Mouse (Mus musculus) macrophage (primary cell): ENCODE data around the gene Rhou. TPM values are rescaled to one million over a fixed set of nuclear protein-coding genes. Genes with fewer than 3 reads are reported as not detected.

ENCODE experiments used
- H3K27ac ChIP-seq: fragments of 350-480 bp; formaldehyde crosslinking; 2 replicates; pipeline ENCODE4 v1.9.0; 2021
- H3K36me3 ChIP-seq: fragments of 350-480 bp; formaldehyde crosslinking; 2 replicates; pipeline ENCODE4 v1.9.0; 2021; ENCODE audit errors: inconsistent target
- H3K4me3 ChIP-seq: fragments of 350-480 bp; formaldehyde crosslinking; 2 replicates; pipeline ENCODE4 v1.9.0; 2021; ENCODE audit errors: inconsistent target
- H3K79me2 ChIP-seq: fragments of 350-480 bp; formaldehyde crosslinking; 2 replicates; pipeline ENCODE4 v1.9.0; 2021; ENCODE audit errors: inconsistent target
- WGBS: methylation state at CpG from one replicate; pipeline ENCODE4 v1.1.7; 2026; ENCODE audit warnings: inconsistent platforms; ENCODE audit not compliant: missing documents; 5-methylcytosine and 5-hydroxymethylcytosine counted together
- polyA plus RNA-seq: library from polyadenylated mRNA; stranded (reverse); fragments of 250-400 nt; gene quantifications from 3 replicates; pipeline ENCODE4 v1.2.4, GENCODE M21; 2018; ENCODE audit warnings: inconsistent platforms

Rhou gene
- polyA plus RNA-seq, 1 experiment from 2014 or later = 1.3 TPM

DNA sequence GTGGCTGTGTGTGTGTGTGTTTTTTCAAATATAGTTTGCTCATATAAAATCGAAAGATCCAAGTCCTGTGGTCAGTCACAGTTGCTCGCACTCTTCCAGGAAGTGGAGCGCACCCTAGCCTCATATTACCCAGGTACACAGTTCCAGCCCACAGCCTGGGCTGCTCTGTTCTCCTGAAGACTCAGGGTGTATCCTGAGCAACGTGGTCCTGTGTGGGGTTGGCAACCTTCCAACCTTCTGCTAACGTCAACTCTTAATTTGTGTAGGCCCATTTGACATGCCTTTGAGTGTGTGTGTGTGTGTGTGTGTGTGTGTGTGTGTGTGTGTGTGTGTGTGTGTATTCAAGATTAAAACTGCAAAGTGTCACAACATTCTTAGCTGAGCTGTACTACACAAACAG lies 43.6 kb downstream of the Rhou start:
- no peaks in the 10 kb centered on the region for H3K36me3 ChIP-seq
- WGBS = 40% methylated on average over 5 of the region's 5 CpGs
- H3K79me2 ChIP-seq = no peaks in the 10 kb centered on the region
- H3K4me3 ChIP-seq = no peak overlapping the region
- no peak overlapping the region for H3K27ac ChIP-seq

DNA sequence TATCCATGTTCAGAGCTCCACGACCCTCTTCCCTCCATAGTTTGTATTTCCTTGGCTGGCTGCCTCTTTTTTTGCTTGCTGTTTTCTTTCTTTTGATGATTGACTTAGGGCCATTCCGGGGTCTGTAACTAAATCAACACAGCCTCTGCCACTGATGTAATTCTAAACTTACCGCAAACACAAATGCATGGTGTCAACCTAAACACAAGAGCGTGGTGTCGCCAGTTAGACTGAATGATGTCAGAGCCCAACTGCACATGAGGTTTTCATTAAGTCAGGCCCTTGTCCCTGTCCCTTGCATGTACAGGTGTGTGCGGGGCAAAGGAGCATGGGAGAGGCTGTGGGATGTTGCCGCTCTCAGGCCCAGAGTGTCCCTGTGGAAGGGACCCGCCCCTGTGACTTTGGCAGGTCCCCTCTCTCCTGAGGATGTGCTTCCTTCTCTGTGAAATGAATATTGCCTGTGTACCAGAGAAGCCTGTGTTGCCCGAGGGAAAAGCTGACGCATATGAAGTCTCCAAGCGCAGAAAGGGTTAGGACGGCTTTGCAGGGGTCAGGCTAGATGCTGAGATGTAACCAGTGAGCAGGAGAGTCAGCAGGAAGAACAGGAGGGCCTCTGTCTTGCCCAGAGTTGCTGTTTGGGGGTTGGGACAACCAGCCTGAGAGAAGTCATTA lies 46.8 kb downstream of the Rhou start:
- Histone ChIP-seq H3K36me3 (no peaks in the 10 kb centered on the region), H3K4me3 (no peak overlapping the region), H3K27ac (no peak overlapping the region), H3K79me2 (no peaks in the 10 kb centered on the region)
- WGBS = 86% methylated on average over 12 of the region's 12 CpGs

DNA sequence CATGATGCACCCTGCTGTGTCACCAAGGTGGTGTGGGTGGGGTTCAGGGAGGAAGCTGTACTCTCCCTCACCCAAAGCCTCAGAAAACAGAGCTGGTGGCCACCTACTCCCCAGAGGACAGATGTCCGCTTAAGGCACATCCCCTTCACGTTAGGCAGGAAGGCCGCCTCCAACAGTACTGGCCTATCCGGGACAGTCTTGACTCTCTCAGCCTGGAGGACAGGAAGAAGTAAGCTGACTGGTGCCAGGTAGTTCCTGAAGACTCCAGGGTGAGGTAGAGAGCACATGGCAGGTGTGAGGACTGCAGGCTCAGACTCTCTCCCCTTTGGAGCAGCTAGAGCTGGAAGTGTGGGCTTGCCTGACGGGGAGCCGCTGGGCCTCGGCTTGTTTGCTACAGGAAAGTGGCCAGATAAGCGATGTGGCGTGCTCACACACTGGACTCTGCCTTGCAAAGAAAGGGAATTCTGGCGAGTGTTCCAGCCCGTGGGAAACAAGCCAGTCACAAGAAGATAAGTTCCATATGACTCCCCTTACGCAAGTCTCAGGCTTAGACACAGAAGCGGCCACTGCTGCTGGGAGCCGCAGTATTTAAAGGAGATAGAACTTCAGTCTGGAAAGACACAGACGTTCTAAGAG lies 48.3 kb downstream of the Rhou start:
- Histone ChIP-seq H3K79me2 (no peaks in the 10 kb centered on the region), H3K27ac (no peak overlapping the region), H3K4me3 (no peak overlapping the region), H3K36me3 (no peaks in the 10 kb centered on the region)
- WGBS = 87% methylated on average over 15 of the region's 15 CpGs

DNA sequence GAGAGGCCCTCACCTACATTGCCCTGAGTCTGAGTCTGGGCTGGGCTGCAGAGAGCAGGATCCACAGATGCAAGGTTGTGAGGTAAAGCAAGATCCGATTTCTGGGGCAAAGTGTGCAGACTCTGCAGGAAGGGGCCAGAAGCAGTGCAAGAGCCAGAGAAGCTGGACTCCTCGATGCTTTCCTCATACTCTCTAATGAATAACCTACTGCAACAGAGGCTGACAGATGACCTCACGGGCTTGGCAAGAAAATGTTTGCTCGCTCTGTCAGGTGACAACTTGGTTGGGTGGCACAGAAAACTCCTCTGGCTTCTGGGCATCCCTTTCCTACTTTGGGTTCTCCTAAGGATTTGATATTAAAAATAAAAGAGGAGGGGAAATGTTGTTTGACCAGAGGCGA lies 51.6 kb downstream of the Rhou start:
- Histone ChIP-seq H3K36me3 (no peaks in the 10 kb centered on the region), H3K4me3 (no peak overlapping the region), H3K27ac (no peak overlapping the region), H3K79me2 (no peaks in the 10 kb centered on the region)
- WGBS = 87% methylated on average over 5 of the region's 5 CpGs

DNA sequence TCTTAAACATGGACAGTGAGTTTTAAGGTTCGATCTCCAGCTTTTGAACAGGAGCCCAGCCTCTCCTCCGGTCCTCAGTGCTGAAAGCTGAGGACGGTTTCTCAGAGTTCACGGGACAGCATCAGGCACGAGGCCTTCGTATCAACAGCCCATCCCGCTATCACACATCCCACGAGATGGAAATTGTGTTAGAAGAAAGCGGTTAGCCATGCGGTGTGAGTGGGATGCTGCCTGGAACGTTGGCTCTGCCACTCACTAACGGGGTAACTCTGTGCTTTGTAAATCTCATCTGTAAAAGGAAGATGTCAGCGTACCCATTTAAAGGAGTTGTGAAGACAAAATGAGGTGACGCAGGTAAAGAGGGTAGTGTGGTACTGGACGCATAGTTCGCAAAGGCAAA lies 53.4 kb downstream of the Rhou start:
- no peak overlapping the region for H3K4me3 ChIP-seq
- no peak overlapping the region for H3K27ac ChIP-seq
- no peaks in the 10 kb centered on the region for H3K36me3 ChIP-seq
- WGBS = 96% methylated on average over 16 of the region's 16 CpGs
- H3K79me2 ChIP-seq = no peaks in the 10 kb centered on the region

DNA sequence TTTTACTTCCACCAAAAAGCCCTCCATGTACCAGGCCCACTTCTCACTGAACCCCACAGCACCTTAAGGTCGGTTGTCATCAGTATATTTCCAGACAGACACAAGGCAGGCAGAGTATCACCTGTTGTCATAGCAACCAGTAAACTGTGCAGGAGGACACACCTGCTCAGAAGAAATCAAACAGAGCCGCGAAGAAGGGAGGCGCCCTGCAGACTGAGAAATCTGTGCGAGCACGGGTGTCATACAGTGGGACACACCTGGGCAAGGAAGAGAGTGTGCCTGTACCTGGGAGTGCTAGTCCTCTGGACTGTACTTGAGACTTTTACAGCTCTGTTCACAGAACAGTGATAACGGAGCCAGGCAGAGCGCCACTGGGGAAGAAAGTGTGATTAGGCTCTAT lies 55.0 kb downstream of the Rhou start:
- 93% methylated on average over 8 of the region's 8 CpGs for WGBS
- Histone ChIP-seq H3K4me3 (no peak overlapping the region), H3K79me2 (no peaks in the 10 kb centered on the region), H3K36me3 (no peaks in the 10 kb centered on the region), H3K27ac (no peak overlapping the region)

DNA sequence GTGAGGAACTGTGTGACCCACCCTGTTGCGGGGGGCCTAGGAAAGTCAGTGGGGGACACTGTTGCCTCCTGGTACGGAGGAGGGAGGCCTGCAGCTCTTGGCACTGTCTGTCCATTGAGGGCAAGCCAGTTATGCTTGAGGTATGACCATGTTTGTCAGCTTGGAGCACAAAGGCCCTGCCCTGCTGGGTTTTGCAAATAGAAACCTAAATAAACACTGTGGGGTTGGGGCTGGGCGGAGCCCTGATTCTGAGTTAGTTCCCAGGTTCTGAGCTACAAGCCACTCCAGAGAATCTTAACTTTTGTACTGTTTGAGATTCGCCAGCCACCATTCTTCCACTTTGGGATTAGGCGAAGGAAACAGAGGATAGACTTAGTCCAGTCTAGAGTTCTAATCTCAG lies 56.6 kb downstream of the Rhou start:
- no peaks in the 10 kb centered on the region for H3K79me2 ChIP-seq
- whole genome bisulfite sequencing = 87% methylated on average over 5 of the region's 5 CpGs
- H3K4me3 ChIP-seq = no peak overlapping the region
- H3K27ac ChIP-seq = no peak overlapping the region
- H3K36me3 ChIP-seq = no peaks in the 10 kb centered on the region

Other genes with a start within 250 kb of the Rhou start
- gene Mc1r, start 246.8 kb upstream of the Rhou start, polyA plus RNA-seq = not detected in 3 replicates
- 0.14 TPM in 1 of 3 replicates, not detected in the others for gene Tubb3, start 242.5 kb upstream of the Rhou start, polyA plus RNA-seq
- gene Def8, start 230.4 kb upstream of the Rhou start, polyA plus RNA-seq = 10.3 to 15.7 TPM (median 13.9 TPM) in 3 replicates
- gene Afg3l1, start 176.0 kb upstream of the Rhou start, polyA plus RNA-seq = 17.0 to 28.3 TPM (median 19.3 TPM) in 3 replicates
- gene Dbndd1, start 138.5 kb upstream of the Rhou start, polyA plus RNA-seq = not detected in 3 replicates
- gene Gas8, start 135.1 kb upstream of the Rhou start, polyA plus RNA-seq = 16.7 to 41.8 TPM (median 18.2 TPM) in 3 replicates
- gene Rab4a, start 152.1 kb downstream of the Rhou start, polyA plus RNA-seq = 3.6 to 7.4 TPM (median 5.6 TPM) in 3 replicates
- gene Ccsap, start 206.3 kb downstream of the Rhou start, polyA plus RNA-seq = 2.6 to 6.1 TPM (median 3.2 TPM) in 3 replicates
- not detected in 3 replicates for gene Acta1, start 240.8 kb downstream of the Rhou start, polyA plus RNA-seq